Mouse (Mus musculus) central nervous system, embryonic 18 days (tissue): ENCODE data around the gene Rfk. TPM values are rescaled to one million over a fixed set of nuclear protein-coding genes. Genes with fewer than 3 reads are reported as not detected.

Experiments
- polyA plus RNA-seq: library from polyadenylated mRNA; depleted of rRNA; stranded (reverse); fragments of >200 nt; gene quantifications from 2 replicates; pipeline ENCODE4 v1.2.3, GENCODE M21; 2012; rRNA removed

Rfk gene
- polyA plus RNA-seq: 43.5 and 46.7 TPM in 2 replicates

GRCm38 (mm10) chr19:17393841-17394591, at the start of gene Rfk:
Gene Rfk (plus strand): TSS chr19:17394043.

GRCm38 (mm10) chr19:17372701-17373100, 21.1 kb upstream of the Rfk start, which contains the start of gene Gcnt1:
Gene Gcnt1 (minus strand): TSS chr19:17372844.

Other genes starting within 250 kb of the Rfk start
- 0.66 and 0.74 TPM in 2 replicates for gene Gcnt1, start 21.2 kb upstream of the Rfk start, polyA plus RNA-seq